Mouse (Mus musculus) cerebellum, adult 8-10 months (tissue): Measurements from ENCODE around the gene Rpl37a.
A peak's percentile ranks its signal among the peaks of the same experiment; 100 is the strongest.

Source experiments
- DNase-seq: peaks from one replicate; pipeline ENCODE4 v3.0.0; 2022

The Rpl37a gene

GRCm38 (mm10) chr1:72710753-72711653 lies at the start of gene Rpl37a:
Gene Rpl37a, plus strand, starts transcription at chr1:72711290.
- peak; percentile 94 for DNase-seq

GRCm38 (mm10) chr1:72673070-72673469 lies 38.0 kb upstream of the Rpl37a start:
- DNase-seq: no peak

GRCm38 (mm10) chr1:72696256-72696655 lies 14.8 kb upstream of the Rpl37a start:
- DNase-seq: no peak

- peak; percentile 3 for DNase-seq
Observed at GRCm38 (mm10) chr1:72698651-72699050, 12.4 kb upstream of the Rpl37a start.

- no peak for DNase-seq
Observed at GRCm38 (mm10) chr1:72700479-72700878, 10.6 kb upstream of the Rpl37a start, which contains the start of gene Ankar. Gene Ankar, minus strand, starts transcription at chr1:72700579.

GRCm38 (mm10) chr1:72707525-72707924 lies 3.6 kb upstream of the Rpl37a start:
- no peak for DNase-seq

GRCm38 (mm10) chr1:72711684-72712083 lies 594 bp downstream of the Rpl37a start:
- no peak for DNase-seq

- no peak for DNase-seq
Observed at GRCm38 (mm10) chr1:72714547-72714946, 3.5 kb downstream of the Rpl37a start.

- DNase-seq: no peak
Observed at GRCm38 (mm10) chr1:72715065-72715464, 4.0 kb downstream of the Rpl37a start.

- DNase-seq: no peak
Observed at GRCm38 (mm10) chr1:72715593-72716361, 4.7 kb downstream of the Rpl37a start.

GRCm38 (mm10) chr1:72716421-72716820 lies 5.3 kb downstream of the Rpl37a start:
- DNase-seq: no peak

- peak; percentile 74 for DNase-seq
Observed at GRCm38 (mm10) chr1:72716926-72717325, 5.8 kb downstream of the Rpl37a start.

- no peak for DNase-seq
Observed at GRCm38 (mm10) chr1:72717540-72717939, 6.5 kb downstream of the Rpl37a start.

GRCm38 (mm10) chr1:72718846-72719245 lies 7.8 kb downstream of the Rpl37a start:
- DNase-seq: peak; percentile 52

- DNase-seq: no peak
Observed at GRCm38 (mm10) chr1:72720115-72720725, 9.1 kb downstream of the Rpl37a start.

GRCm38 (mm10) chr1:72722646-72723045 lies 11.6 kb downstream of the Rpl37a start:
- no peak for DNase-seq

- peak; percentile 37 for DNase-seq
Observed at GRCm38 (mm10) chr1:72724354-72724753, 13.3 kb downstream of the Rpl37a start.

- DNase-seq: no peak
Observed at GRCm38 (mm10) chr1:72725941-72726340, 14.9 kb downstream of the Rpl37a start.

- no peak for DNase-seq
Observed at GRCm38 (mm10) chr1:72728781-72729180, 17.7 kb downstream of the Rpl37a start.

- DNase-seq: no peak
Observed at GRCm38 (mm10) chr1:72730126-72730525, 19.0 kb downstream of the Rpl37a start.

- no peak for DNase-seq
Observed at GRCm38 (mm10) chr1:72733191-72733691, 22.2 kb downstream of the Rpl37a start.

GRCm38 (mm10) chr1:72736397-72737125 lies 25.5 kb downstream of the Rpl37a start:
- DNase-seq: no peak
